Mouse (Mus musculus) cerebellum, postnatal 25 days (tissue): Measurements from ENCODE around the gene Tnrc18.

Experiments
- DNase-seq, 2 experiments: peaks; one replicate each; pipeline ENCODE4 v3.0.0; 2021; ENCODE audit warnings: mixed read lengths in 2 of 2

The Tnrc18 gene

DNA sequence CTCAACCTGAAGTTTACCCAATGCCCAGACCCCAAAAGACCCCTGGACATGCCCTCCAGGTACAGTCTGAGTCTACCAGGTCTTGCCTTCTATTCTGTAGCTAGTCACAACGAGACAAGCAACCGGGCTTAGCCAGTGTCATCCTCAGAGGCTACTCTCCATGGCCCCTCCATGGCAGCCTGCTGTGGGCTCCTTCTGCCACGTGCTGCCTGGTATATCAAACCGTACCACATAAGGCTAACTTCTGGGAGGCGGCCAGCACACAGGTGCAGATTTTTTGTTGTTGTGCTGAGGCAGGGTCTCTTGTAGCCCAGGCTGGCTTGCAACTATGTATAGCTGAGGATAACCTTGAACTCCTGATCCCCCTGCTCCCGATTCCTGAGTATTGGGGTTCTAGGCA lies 101.4 kb downstream of the Tnrc18 start:
- DNase-seq, result peak; percentile 77 to 85

DNA sequence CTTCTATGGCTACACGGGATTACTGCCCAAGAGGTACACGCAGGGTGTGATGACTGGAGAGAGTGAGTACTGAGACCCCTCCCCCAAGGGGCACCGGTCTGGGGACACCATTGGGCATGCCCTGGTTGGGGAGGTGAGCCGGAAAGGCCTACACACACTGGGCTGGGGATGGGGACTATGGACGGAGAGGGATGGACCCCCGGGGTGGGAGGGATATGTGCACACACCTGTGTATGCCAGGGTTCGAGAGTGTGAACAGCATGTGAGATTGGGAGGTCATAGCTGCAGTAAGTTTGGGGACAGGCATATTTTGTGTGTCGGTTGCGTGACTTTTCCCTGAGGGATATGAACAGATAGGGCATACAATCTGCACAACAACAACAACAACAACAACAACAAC lies 102.4 kb downstream of the Tnrc18 start:
- DNase-seq, result no peak

- DNase-seq, result peak; percentile 78 to 88
Measured at GRCm38 (mm10) chr5:142713966-142714365, 103.5 kb downstream of the Tnrc18 start.

GRCm38 (mm10) chr5:142712373-142712772 lies 105.1 kb downstream of the Tnrc18 start:
- no peak for DNase-seq

- no peak for DNase-seq
Measured at GRCm38 (mm10) chr5:142709436-142709835, 108.0 kb downstream of the Tnrc18 start.

DNA sequence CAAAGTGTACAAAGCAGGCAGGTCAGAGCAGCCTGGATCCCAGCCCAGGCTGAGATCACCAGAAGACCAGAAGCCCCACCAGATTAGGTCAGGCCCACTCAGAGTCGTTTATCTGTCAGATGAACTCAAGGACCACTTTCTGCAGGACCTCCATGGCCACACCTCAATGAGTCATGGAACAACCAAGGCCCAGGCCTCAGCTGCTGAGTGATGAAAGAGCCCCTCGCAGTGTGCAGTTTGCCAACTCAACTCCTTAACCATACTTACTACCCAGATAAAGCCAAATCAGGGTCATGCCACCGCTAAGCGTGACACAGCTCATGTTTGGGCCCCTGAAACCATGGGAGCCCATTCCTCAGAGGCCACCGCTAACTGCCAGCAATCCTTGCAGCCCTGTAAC lies 109.8 kb downstream of the Tnrc18 start:
- DNase-seq, result no peak

DNA sequence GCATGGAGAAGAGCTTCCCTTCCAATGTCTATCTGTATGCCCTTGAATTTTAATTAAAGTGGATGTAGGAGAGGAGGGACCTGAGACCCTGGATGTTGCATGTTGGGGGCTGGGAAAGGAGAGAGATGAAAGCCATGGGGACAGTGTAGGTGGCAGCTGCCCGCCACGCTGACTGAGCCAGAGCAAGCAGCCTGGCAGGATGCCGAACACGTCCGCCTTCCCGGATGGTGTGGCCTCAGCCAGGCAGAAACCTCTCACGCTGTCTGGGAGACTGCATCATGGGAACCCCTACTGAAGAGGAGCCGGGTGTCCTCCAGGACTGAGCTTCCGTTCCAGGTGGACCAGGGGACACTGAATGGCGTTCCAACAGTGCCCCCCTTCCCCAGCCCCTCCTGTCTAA lies 113.9 kb downstream of the Tnrc18 start:
- peak; percentile 88 to 94 for DNase-seq

DNA sequence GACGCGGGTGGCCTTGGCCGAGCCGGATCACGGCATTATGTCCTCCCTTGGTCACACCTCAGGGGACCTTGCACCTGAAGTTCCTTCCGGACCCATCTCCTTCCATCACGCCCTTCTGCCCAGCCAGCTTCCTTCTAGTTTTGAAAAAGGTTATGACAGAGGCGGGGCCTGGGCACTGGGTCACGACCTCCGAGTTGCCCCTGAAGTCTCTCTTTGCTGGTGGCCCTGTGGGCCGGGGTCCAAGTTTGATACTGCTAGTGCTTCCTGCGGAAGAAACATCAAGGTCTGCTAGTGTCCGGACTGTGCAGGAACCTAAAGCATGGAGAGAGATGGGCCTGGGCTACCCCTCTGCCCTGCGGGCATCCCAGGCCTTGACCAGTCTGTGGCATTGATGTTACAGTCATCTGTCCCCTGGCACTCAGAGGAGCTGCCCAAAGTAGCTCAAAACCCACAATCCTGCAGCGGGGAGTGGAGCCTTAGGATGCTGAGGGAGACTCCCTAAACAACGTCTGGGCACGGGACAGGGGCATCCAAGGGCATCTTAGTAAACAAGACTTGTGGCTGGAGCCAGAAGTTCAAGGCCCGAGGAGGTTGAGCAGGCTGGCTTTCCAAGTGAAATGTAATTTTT lies 114.8 kb downstream of the Tnrc18 start:
- DNase-seq, result peak in 1 of 2 experiments; percentile 56

GRCm38 (mm10) chr5:142701651-142702510 lies 115.6 kb downstream of the Tnrc18 start:
- peak; percentile 71 to 87 for DNase-seq

GRCm38 (mm10) chr5:142700842-142701589 lies 116.4 kb downstream of the Tnrc18 start:
- DNase-seq, result peak in 1 of 2 experiments; percentile 72

GRCm38 (mm10) chr5:142697742-142698141 lies 119.7 kb downstream of the Tnrc18 start:
- DNase-seq, result no peak

- DNase-seq, result peak; percentile 18 to 40
Measured at GRCm38 (mm10) chr5:142696865-142697264, 120.6 kb downstream of the Tnrc18 start.

GRCm38 (mm10) chr5:142696258-142696657 lies 121.2 kb downstream of the Tnrc18 start:
- DNase-seq, result peak; percentile 35 to 74

DNA sequence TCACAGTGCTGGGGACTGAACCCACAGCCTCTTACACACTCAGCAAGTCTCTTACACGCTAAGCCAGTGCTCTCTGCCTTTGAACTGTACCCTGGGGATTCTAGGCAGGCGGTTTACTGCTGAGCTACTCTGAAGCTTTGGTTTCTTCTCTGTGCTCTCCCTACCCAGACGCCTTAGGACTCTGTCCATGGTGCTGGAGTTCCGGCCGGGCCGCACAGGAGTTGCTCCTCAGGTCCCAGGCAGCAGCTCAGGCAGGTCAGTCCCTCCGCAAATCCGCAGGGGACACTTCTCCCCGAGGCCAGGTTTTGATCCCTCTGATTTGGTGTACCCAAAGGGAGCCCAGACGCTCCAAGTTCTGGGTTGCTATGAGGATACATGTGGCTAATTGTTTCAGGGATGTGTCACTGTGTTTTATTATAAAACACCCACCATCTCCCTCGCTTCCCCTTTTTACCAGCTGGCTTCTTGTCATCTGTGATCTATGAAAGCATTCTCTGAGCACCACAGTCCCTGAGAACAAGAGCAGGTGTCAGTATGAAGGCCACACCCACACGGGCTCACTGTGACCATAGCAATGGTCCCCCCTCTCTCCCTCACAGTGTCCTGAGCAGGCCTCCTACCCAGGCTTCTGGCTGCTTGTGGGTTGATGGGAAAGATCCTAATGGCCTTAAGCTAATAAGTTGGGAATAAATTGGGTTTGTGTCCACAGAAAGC lies 122.7 kb downstream of the Tnrc18 start:
- DNase-seq, result peak; percentile 48 to 51

DNA sequence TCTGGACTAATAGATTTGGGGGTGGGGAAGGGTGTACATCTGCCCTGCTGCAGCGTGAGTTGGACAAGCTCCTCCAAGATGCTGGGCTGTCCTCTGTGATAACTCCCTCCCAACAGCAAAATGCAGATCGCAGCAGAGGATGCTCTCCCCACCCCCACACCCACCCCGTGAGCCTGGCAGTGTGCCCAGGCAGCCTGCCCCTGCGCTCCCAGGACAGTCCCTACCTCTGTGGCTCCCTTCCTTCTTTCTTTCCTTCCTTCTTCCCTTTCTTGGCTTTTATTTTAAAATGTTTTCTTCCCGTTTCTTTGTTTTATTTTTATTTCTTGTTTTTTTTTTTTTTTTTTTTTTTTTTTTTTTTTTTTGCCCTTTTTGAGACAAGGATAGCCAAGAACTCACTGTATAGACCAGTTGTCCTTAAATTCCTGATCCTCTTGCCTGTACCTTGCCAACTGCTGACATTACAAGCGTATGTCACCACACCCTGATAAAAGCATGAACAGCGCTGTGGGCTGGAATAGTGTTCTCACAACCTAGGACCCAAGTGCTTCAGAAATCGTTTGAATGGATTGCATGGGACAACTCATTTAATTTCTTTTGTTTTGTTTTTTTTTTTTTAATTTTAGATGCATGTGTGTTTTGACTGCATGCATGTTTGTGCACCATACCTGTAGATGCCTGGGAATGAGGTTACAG lies 123.6 kb downstream of the Tnrc18 start:
- peak; percentile 76 to 88 for DNase-seq

- peak; percentile 66 to 70 for DNase-seq
Measured at GRCm38 (mm10) chr5:142692971-142693737, 124.3 kb downstream of the Tnrc18 start.

- peak; percentile 85 to 88 for DNase-seq
Measured at GRCm38 (mm10) chr5:142692248-142692647, 125.2 kb downstream of the Tnrc18 start, which contains the start of gene Slc29a4. Gene Slc29a4, plus strand, starts transcription at chr5:142692512.

- DNase-seq, result no peak
Measured at GRCm38 (mm10) chr5:142690343-142690742, 127.1 kb downstream of the Tnrc18 start.

GRCm38 (mm10) chr5:142688866-142689265 lies 128.6 kb downstream of the Tnrc18 start:
- DNase-seq, result no peak

- DNase-seq, result no peak
Measured at GRCm38 (mm10) chr5:142682529-142682928, 134.9 kb downstream of the Tnrc18 start.

DNA sequence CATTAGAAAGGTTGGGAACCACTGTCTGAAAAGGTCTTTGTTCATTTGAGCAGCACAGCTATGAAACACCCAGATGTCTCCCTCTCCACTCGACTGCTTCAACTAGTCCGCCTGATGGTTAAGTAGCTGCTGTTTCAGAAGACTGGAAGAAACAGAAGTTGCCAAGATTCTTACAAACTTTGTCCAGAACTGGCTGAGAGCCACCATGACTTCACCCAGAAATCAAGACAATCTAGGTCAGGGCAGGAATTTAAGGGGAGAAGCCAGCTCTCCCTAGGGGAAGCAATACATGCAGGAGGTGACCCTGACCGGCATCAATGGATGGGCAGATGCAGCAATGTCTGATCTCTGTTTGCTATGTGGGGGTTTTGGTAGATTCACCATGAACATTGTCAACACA lies 135.6 kb downstream of the Tnrc18 start:
- DNase-seq, result no peak
